9 mouse cellular contexts compared by ENCODE assay signal in the genomic region with DNA sequence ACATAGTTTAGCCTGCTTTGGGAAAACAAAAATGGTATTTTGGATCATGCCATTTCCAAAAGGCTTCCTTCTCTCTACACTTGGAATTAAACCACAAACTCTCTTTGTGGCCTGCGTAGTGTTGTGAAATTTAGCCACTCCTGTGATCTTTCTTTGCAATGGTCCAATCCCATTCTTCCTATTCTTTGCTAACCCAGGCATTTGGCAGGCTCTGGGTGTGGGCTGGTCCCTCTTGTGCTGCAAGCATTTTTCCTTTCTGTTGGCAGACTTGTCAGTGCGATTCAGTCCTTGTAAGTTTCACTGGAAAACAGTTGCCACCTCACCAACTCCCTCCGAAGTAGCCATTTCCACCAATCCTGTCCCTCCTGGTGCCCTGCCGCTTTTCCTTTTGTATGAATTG. TPM values are rescaled to one million over a fixed set of nuclear protein-coding genes. Genes with fewer than 3 reads are reported as not detected.
DNase-seq lines count a peak whose midpoint lies in the region; ATAC-seq and TF ChIP-seq lines count a peak whose summit lies in the region.
"Had no signal": no experiment of that assay in that cellular context is flagged by ENCODE, and none has a peak within 500 bp of the region (broad histone marks: within the 10 kb centered on the region; RNA-seq: fewer than 3 reads in every experiment).

No protein-coding gene starts in this region.

- no peaks in the 10 kb centered on the region for H3K4me1 ChIP-seq in forebrain, postnatal 0 days (ENCODE audit: insufficient read depth)
- H3K4me1 ChIP-seq in forebrain, embryonic 15.5 days: no peaks in the 10 kb centered on the region
- peaks cover 8% of the 10 kb centered on the region for H3K4me1 ChIP-seq in brown adipose tissue, adult 24 weeks (ENCODE audit: control insufficient read depth, insufficient read depth, insufficient read length, low read length)
- no peaks in the 10 kb centered on the region for H3K4me1 ChIP-seq in lung, embryonic 16.5 days (replicated peaks; ENCODE audit: control insufficient read depth, insufficient read depth, low read length)
- no peaks in the 10 kb centered on the region for H3K4me1 ChIP-seq in forebrain, embryonic 13.5 days
- no peaks in the 10 kb centered on the region for H3K4me1 ChIP-seq in midbrain, embryonic 16.5 days (ENCODE audit: control insufficient read depth, insufficient read depth, low read length)
- H3K4me1 ChIP-seq: midbrain, embryonic 12.5 days had no signal

- H3K4me2 ChIP-seq in forebrain, postnatal 0 days (ENCODE audit: low read depth): no peak overlapping the region
- H3K4me2 ChIP-seq in forebrain, embryonic 15.5 days (replicated peaks): no peak overlapping the region
- no peak overlapping the region for H3K4me2 ChIP-seq in lung, embryonic 16.5 days (ENCODE audit: low read depth, low read length)
- no peak overlapping the region for H3K4me2 ChIP-seq in forebrain, embryonic 13.5 days
- no peak overlapping the region for H3K4me2 ChIP-seq in midbrain, embryonic 16.5 days (ENCODE audit: low read length)
- H3K4me2 ChIP-seq: midbrain, embryonic 12.5 days had no signal

- H3K36me3 ChIP-seq in forebrain, postnatal 0 days (ENCODE audit: insufficient read depth): peaks cover 35% of the 10 kb centered on the region
- peaks cover 48% of the 10 kb centered on the region for H3K36me3 ChIP-seq in forebrain, embryonic 15.5 days
- peaks cover 26% of the 10 kb centered on the region for H3K36me3 ChIP-seq in lung, embryonic 16.5 days (ENCODE audit: control insufficient read depth, insufficient read depth, low read length)
- peaks cover 67% of the 10 kb centered on the region for H3K36me3 ChIP-seq in forebrain, embryonic 13.5 days (ENCODE audit: poor library complexity, severe bottlenecking)
- peaks cover 29% of the 10 kb centered on the region for H3K36me3 ChIP-seq in midbrain, embryonic 16.5 days (ENCODE audit: control insufficient read depth, insufficient read depth, low read length)

- H3K4me3 ChIP-seq in forebrain, postnatal 0 days (ENCODE audit: low read depth, low read length): no peak overlapping the region
- no peak overlapping the region for H3K4me3 ChIP-seq in forebrain, embryonic 15.5 days
- no peak overlapping the region for H3K4me3 ChIP-seq in brown adipose tissue, adult 24 weeks (ENCODE audit: insufficient read depth, low read depth, low read length)
- H3K4me3 ChIP-seq in lung, embryonic 16.5 days (ENCODE audit: low read length): no peak overlapping the region
- H3K4me3 ChIP-seq in forebrain, embryonic 13.5 days: no peak overlapping the region
- no peak overlapping the region for H3K4me3 ChIP-seq in midbrain, embryonic 16.5 days (ENCODE audit: low read depth, low read length)
- H3K4me3 ChIP-seq: midbrain, embryonic 12.5 days had no signal

- no peaks in the 10 kb centered on the region for H3K9me3 ChIP-seq in forebrain, postnatal 0 days (ENCODE audit: low read length)
- no peaks in the 10 kb centered on the region for H3K9me3 ChIP-seq in forebrain, embryonic 15.5 days
- H3K9me3 ChIP-seq in lung, embryonic 16.5 days (ENCODE audit: control insufficient read depth, low read length): no peaks in the 10 kb centered on the region
- no peaks in the 10 kb centered on the region for H3K9me3 ChIP-seq in forebrain, embryonic 13.5 days (replicated peaks)
- no peaks in the 10 kb centered on the region for H3K9me3 ChIP-seq in midbrain, embryonic 16.5 days (replicated peaks; ENCODE audit: control insufficient read depth, low read length, poor library complexity, severe bottlenecking)
- H3K9me3 ChIP-seq: midbrain, embryonic 12.5 days had no signal

- ATAC-seq in forebrain, postnatal 0 days: peak; percentile 55
- ATAC-seq in forebrain, embryonic 15.5 days (replicated peaks): no peak
- ATAC-seq in lung, embryonic 16.5 days (ENCODE audit: low read depth): no peak; the same call in 1 of the 2 replicates
- ATAC-seq in forebrain, embryonic 13.5 days: no peak
- no peak for ATAC-seq in midbrain, embryonic 16.5 days

- DNase-seq in forebrain, postnatal 0 days: peak; percentile 22
- peak; percentile 29 to 67 for DNase-seq in left cerebral cortex, postnatal 14 days (ENCODE audit: low spot score in 2 of 2)
- no peak for DNase-seq in left cerebral cortex, postnatal 4 days

- no peak for TF ChIP-seq CTCF in forebrain, postnatal 0 days (IDR thresholded peaks at IDR 0.05; ENCODE audit: low read depth)

- no peaks in the 10 kb centered on the region for H3K27me3 ChIP-seq in forebrain, postnatal 0 days (ENCODE audit: insufficient read depth, low read length)
- H3K27me3 ChIP-seq in forebrain, embryonic 15.5 days: no peaks in the 10 kb centered on the region
- H3K27me3 ChIP-seq in lung, embryonic 16.5 days (ENCODE audit: control insufficient read depth, insufficient read depth, low read depth, low read length): no peaks in the 10 kb centered on the region
- no peaks in the 10 kb centered on the region for H3K27me3 ChIP-seq in forebrain, embryonic 13.5 days
- H3K27me3 ChIP-seq in midbrain, embryonic 16.5 days (ENCODE audit: control insufficient read depth, insufficient read depth, low read depth, low read length): no peaks in the 10 kb centered on the region
- H3K27me3 ChIP-seq: midbrain, embryonic 12.5 days had no signal

- H3K27ac ChIP-seq in forebrain, postnatal 0 days (ENCODE audit: low read depth, low read length): no peak overlapping the region
- H3K27ac ChIP-seq in forebrain, embryonic 15.5 days (replicated peaks): no peak overlapping the region
- H3K27ac ChIP-seq in brown adipose tissue, adult 24 weeks (replicated peaks; ENCODE audit: low read depth, low read length): peak overlapping the region; percentile 51
- 0 out of 2 replicates have a peak overlapping the region, but pooled peaks have one; percentile 36 for H3K27ac ChIP-seq in lung, embryonic 16.5 days (ENCODE audit: low read length)
- H3K27ac ChIP-seq in forebrain, embryonic 13.5 days: no peak overlapping the region
- H3K27ac ChIP-seq in midbrain, embryonic 16.5 days (ENCODE audit: low read length): no peak overlapping the region
- H3K27ac ChIP-seq: midbrain, embryonic 12.5 days had no signal

- 85% methylated on average over 4 of the region's 4 CpGs for WGBS in forebrain, postnatal 0 days
- WGBS in forebrain, embryonic 15.5 days: 84% methylated on average over 4 of the region's 4 CpGs
- 86% methylated on average over 4 of the region's 4 CpGs for WGBS in lung, embryonic 16.5 days
- 88% methylated on average over 4 of the region's 4 CpGs for WGBS in forebrain, embryonic 13.5 days
- 88% methylated on average over 4 of the region's 4 CpGs for WGBS in midbrain, embryonic 16.5 days

- intact Hi-C loops in left cerebral cortex, postnatal 14 days (cut with DNase I): no loop called here
- intact Hi-C loops in left cerebral cortex, postnatal 4 days (cut with DNase I): no loop called here

- no peak overlapping the region for H3K9ac ChIP-seq in forebrain, postnatal 0 days
- no peak overlapping the region for H3K9ac ChIP-seq in forebrain, embryonic 15.5 days (replicated peaks)
- no peak overlapping the region for H3K9ac ChIP-seq in lung, embryonic 16.5 days (ENCODE audit: low read length)
- H3K9ac ChIP-seq in forebrain, embryonic 13.5 days: no peak overlapping the region; the same call in 1 of the 2 replicates
- H3K9ac ChIP-seq in midbrain, embryonic 16.5 days (ENCODE audit: low read depth, low read length): no peak overlapping the region
- H3K9ac ChIP-seq: midbrain, embryonic 12.5 days had no signal

RNA-seq across cellular contexts. Expression of gene Bcl7b, which starts 6.9 kb away (rescaled TPM):
- 30.3 and 31.4 TPM in 2 replicates for total RNA-seq in forebrain, postnatal 0 days (2014; rRNA removed)
- 42.6 TPM in 2 replicates for polyA plus RNA-seq in forebrain, postnatal 0 days (2015; fragmentation: Nextera tagmentation; extraction: Ambion mirVana)
- polyA plus RNA-seq in forebrain, embryonic 15.5 days (2015; fragmentation: Nextera tagmentation; extraction: Ambion mirVana): 52.9 and 53.8 TPM in 2 replicates
- total RNA-seq in left cerebral cortex, postnatal 14 days (2021): 10 to 100 TPM; 41.5 to 44.9 TPM
- total RNA-seq in left cerebral cortex, postnatal 4 days (2021): 10 to 100 TPM; 24.3 to 26.6 TPM
- polyA plus RNA-seq in brown adipose tissue, adult 24 weeks (2012; ENCODE audit: insufficient read depth, insufficient read length, missing spikeins): 61.6 and 84.5 TPM in 2 replicates
- 53.3 and 56.2 TPM in 2 replicates for polyA plus RNA-seq in lung, embryonic 16.5 days (2015; fragmentation: Nextera tagmentation; extraction: Ambion mirVana)
- 48.9 and 50.8 TPM in 2 replicates for polyA plus RNA-seq in forebrain, embryonic 13.5 days (2015; fragmentation: Nextera tagmentation; extraction: Ambion mirVana)
- polyA plus RNA-seq in midbrain, embryonic 16.5 days (2015; fragmentation: Nextera tagmentation; extraction: Ambion mirVana): 40.4 TPM in 2 replicates

RNA-seq across cellular contexts. Expression of gene Tbl2, which starts 11.8 kb away (rescaled TPM):
- total RNA-seq in forebrain, postnatal 0 days (2014; rRNA removed): 13.5 and 35.2 TPM in 2 replicates
- polyA plus RNA-seq in forebrain, postnatal 0 days (2015; fragmentation: Nextera tagmentation; extraction: Ambion mirVana): 9.2 and 12.0 TPM in 2 replicates
- 16.8 and 17.5 TPM in 2 replicates for polyA plus RNA-seq in forebrain, embryonic 15.5 days (2015; fragmentation: Nextera tagmentation; extraction: Ambion mirVana)
- total RNA-seq in left cerebral cortex, postnatal 14 days (2021): 10 to 100 TPM; 28.1 to 28.2 TPM
- 10 to 100 TPM; 18.9 to 21.8 TPM for total RNA-seq in left cerebral cortex, postnatal 4 days (2021)
- 7.5 and 8.2 TPM in 2 replicates for polyA plus RNA-seq in brown adipose tissue, adult 24 weeks (2012; ENCODE audit: insufficient read depth, insufficient read length, missing spikeins)
- polyA plus RNA-seq in lung, embryonic 16.5 days (2015; fragmentation: Nextera tagmentation; extraction: Ambion mirVana): 20.6 and 22.6 TPM in 2 replicates
- 18.8 and 19.3 TPM in 2 replicates for polyA plus RNA-seq in forebrain, embryonic 13.5 days (2015; fragmentation: Nextera tagmentation; extraction: Ambion mirVana)
- polyA plus RNA-seq in midbrain, embryonic 16.5 days (2015; fragmentation: Nextera tagmentation; extraction: Ambion mirVana): 12.9 and 14.5 TPM in 2 replicates

RNA-seq across cellular contexts. Expression of gene Baz1b, which starts 25.8 kb away (rescaled TPM):
- total RNA-seq in forebrain, postnatal 0 days (2014; rRNA removed): 44.4 and 51.6 TPM in 2 replicates
- 11.1 and 15.0 TPM in 2 replicates for polyA plus RNA-seq in forebrain, postnatal 0 days (2015; fragmentation: Nextera tagmentation; extraction: Ambion mirVana)
- polyA plus RNA-seq in forebrain, embryonic 15.5 days (2015; fragmentation: Nextera tagmentation; extraction: Ambion mirVana): 42.9 and 43.2 TPM in 2 replicates
- total RNA-seq in left cerebral cortex, postnatal 14 days (2021): 10 to 100 TPM; 51.9 to 55.1 TPM
- total RNA-seq in left cerebral cortex, postnatal 4 days (2021): 10 to 100 TPM; 57.8 to 61.9 TPM
- 25.5 and 32.8 TPM in 2 replicates for polyA plus RNA-seq in brown adipose tissue, adult 24 weeks (2012; ENCODE audit: insufficient read depth, insufficient read length, missing spikeins)
- 33.8 and 35.3 TPM in 2 replicates for polyA plus RNA-seq in lung, embryonic 16.5 days (2015; fragmentation: Nextera tagmentation; extraction: Ambion mirVana)
- 50.1 and 51.4 TPM in 2 replicates for polyA plus RNA-seq in forebrain, embryonic 13.5 days (2015; fragmentation: Nextera tagmentation; extraction: Ambion mirVana)
- 19.5 and 26.8 TPM in 2 replicates for polyA plus RNA-seq in midbrain, embryonic 16.5 days (2015; fragmentation: Nextera tagmentation; extraction: Ambion mirVana)

Comparison
In these comparisons a context has a peak if more than half of its experiments do, and no peak if none do; other contexts are left out.
1. H3K27ac ChIP-seq: peak in brown adipose tissue, adult 24 weeks (single experiment) and lung, embryonic 16.5 days (single experiment); none in forebrain, postnatal 0 days (single experiment), forebrain, embryonic 15.5 days (single experiment), forebrain, embryonic 13.5 days (single experiment) and midbrain, embryonic 16.5 days (single experiment).